In genomic region chr11:46310647-46311063, GRCm38 (mm10) we compare ENCODE assay signal across 8 mouse cellular contexts. TPM values are rescaled to one million over a fixed set of nuclear protein-coding genes. Genes with fewer than 3 reads are reported as not detected.
DNase-seq lines count a peak whose midpoint lies in the region; ATAC-seq and TF ChIP-seq lines count a peak whose summit lies in the region.

No protein-coding gene starts in this region.

- peak overlapping the region; percentile 98 for H3K4me2 ChIP-seq in kidney, postnatal 0 days (ENCODE audit: low read length)
- peak overlapping the region; percentile 83 for H3K4me2 ChIP-seq in hindbrain, postnatal 0 days (ENCODE audit: low read depth, low read length)

- H3K27me3 ChIP-seq in kidney, postnatal 0 days (ENCODE audit: insufficient read depth, low read length), result no peaks in the 10 kb centered on the region
- H3K27me3 ChIP-seq in hindbrain, postnatal 0 days (ENCODE audit: insufficient read depth, low read length), result no peaks in the 10 kb centered on the region

- H3K9ac ChIP-seq in kidney, postnatal 0 days (ENCODE audit: low read depth, low read length), result no peak overlapping the region; the same call in 1 of the 2 replicates
- H3K9ac ChIP-seq in hindbrain, postnatal 0 days (replicated peaks; ENCODE audit: low read length), result peak overlapping the region; percentile 94

- TF ChIP-seq POLR2A in brain, embryonic 14.5 days (IDR thresholded peaks at IDR 0.05; ENCODE audit: borderline replicate concordance, extremely low read depth, insufficient read depth, insufficient read length, poor library complexity, severe bottlenecking), result no peak

- H3K9me3 ChIP-seq in kidney, postnatal 0 days (replicated peaks; ENCODE audit: low read length), result no peaks in the 10 kb centered on the region
- no peaks in the 10 kb centered on the region for H3K9me3 ChIP-seq in hindbrain, postnatal 0 days (ENCODE audit: low read length)

- no peak for TF ChIP-seq CTCF in kidney, postnatal 0 days (IDR thresholded peaks at IDR 0.05; ENCODE audit: low read depth)
- TF ChIP-seq CTCF in brain, embryonic 14.5 days (IDR thresholded peaks at IDR 0.05; ENCODE audit: borderline replicate concordance, extremely low read depth, insufficient read depth, insufficient read length), result no peak
- no peak for TF ChIP-seq CTCF in hindbrain, postnatal 0 days (IDR thresholded peaks at IDR 0.05; ENCODE audit: low read depth)

- H3K4me3 ChIP-seq in kidney, postnatal 0 days (replicated peaks; ENCODE audit: low read depth, low read length), result peak overlapping the region; percentile 72; the same call in 1 of the 2 replicates
- peak overlapping the region; percentile 89 for H3K4me3 ChIP-seq in hindbrain, postnatal 0 days (ENCODE audit: low read length)

- no peaks in the 10 kb centered on the region for H3K36me3 ChIP-seq in kidney, postnatal 0 days (ENCODE audit: insufficient read depth, low read length)
- H3K36me3 ChIP-seq in hindbrain, postnatal 0 days (ENCODE audit: insufficient read depth, low read length), result no peaks in the 10 kb centered on the region

- 0 out of 2 replicates have a peak, but pooled peaks cover 7% of the 10 kb centered on the region for H3K4me1 ChIP-seq in kidney, postnatal 0 days (replicated peaks; ENCODE audit: insufficient read depth, low read length)
- peaks cover 15% of the 10 kb centered on the region for H3K4me1 ChIP-seq in hindbrain, postnatal 0 days (ENCODE audit: insufficient read depth, low read length)

- WGBS in kidney, postnatal 0 days, result 74% methylated on average over 5 of the region's 5 CpGs
- 29% methylated on average over 5 of the region's 5 CpGs for WGBS in hindbrain, postnatal 0 days

- no peak for ATAC-seq in kidney, postnatal 0 days (replicated peaks; ENCODE audit: low FRiP score, low read depth)
- ATAC-seq in hindbrain, postnatal 0 days, result peak; percentile 36

- no peak overlapping the region for H3K27ac ChIP-seq in kidney, postnatal 0 days
- peak overlapping the region; percentile 92 for H3K27ac ChIP-seq in hindbrain, postnatal 0 days

- DNase-seq in kidney, postnatal 0 days (ENCODE audit: low spot score), result no peak
- DNase-seq in kidney, postnatal 4 days, result no peak
- DNase-seq in brain, embryonic 14.5 days (ENCODE audit: low read depth), result peak; percentile 80
- peak; percentile 72 for DNase-seq in hindbrain, postnatal 0 days (ENCODE audit: low spot score)
- DNase-seq in naive thymus-derived CD4-positive, alpha-beta T cell, adult 2 months (ENCODE audit: low read depth), result peak; percentile 43
- DNase-seq in embryo, embryonic 11 days, result no peak
- DNase-seq in right cerebral cortex, adult 18-20 months, result no peak
- no peak for DNase-seq in left cerebral cortex, adult 8-10 months (ENCODE audit: low spot score in 2 of 2)

RNA-seq across cellular contexts. Expression of gene Cyfip2, which starts 2.0 kb away (rescaled TPM):
- polyA plus RNA-seq in kidney, postnatal 0 days (2015; fragmentation: Nextera tagmentation; extraction: Ambion mirVana), result 17.4 and 19.2 TPM in 2 replicates
- 35.9 and 75.9 TPM in 2 replicates for polyA plus RNA-seq in brain, embryonic 14.5 days (2012; rRNA removed)
- total RNA-seq in hindbrain, postnatal 0 days (2014; rRNA removed), result 136 and 162 TPM in 2 replicates
- polyA plus RNA-seq in hindbrain, postnatal 0 days (2015; fragmentation: Nextera tagmentation; extraction: Ambion mirVana), result 72.4 and 79.1 TPM in 2 replicates
- total RNA-seq in left cerebral cortex, adult 8-10 months (2022), result 100 to 1,000 TPM; 534 to 625 (median 593) TPM

Comparison
In these comparisons a context has a peak if more than half of its experiments do, and no peak if none do; other contexts are left out.
1. DNase-seq: peak in brain, embryonic 14.5 days (single experiment), hindbrain, postnatal 0 days (single experiment) and naive thymus-derived CD4-positive, alpha-beta T cell, adult 2 months (single experiment); none in kidney, postnatal 0 days (single experiment), kidney, postnatal 4 days (0 of 2), embryo, embryonic 11 days (single experiment), right cerebral cortex, adult 18-20 months (single experiment) and left cerebral cortex, adult 8-10 months (0 of 2).